11 mouse cellular contexts compared by ENCODE assay signal in the genomic region with DNA sequence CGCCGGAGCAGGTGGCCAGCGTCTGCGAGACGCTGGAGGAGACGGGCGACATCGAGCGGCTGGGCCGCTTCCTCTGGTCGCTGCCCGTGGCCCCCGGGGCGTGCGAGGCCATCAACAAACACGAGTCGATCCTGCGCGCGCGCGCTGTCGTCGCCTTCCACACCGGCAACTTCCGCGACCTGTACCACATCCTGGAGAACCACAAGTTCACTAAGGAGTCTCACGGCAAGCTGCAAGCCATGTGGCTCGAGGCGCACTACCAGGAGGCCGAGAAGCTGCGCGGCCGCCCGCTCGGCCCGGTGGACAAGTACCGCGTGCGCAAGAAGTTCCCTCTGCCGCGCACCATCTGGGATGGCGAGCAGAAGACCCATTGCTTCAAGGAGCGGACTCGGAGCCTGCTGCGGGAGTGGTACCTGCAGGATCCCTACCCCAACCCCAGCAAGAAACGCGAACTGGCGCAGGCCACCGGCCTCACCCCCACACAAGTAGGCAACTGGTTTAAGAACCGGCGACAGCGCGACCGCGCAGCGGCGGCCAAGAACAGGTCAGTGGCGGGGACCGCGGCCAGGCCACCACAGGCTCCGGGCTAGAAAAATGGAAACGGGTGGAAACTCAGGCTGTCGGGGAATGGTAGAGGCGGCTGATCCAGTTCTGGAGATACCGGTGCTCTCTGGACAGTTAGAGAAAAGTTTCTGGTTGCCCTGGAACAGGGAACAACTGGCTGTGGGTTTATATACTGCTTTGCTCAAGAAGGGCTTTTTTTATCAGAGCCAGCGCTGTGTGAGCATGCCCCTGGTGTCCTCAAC. TPM values are rescaled to one million over a fixed set of nuclear protein-coding genes. Genes with fewer than 3 reads are reported as not detected.
DNase-seq lines count a peak whose midpoint lies in the region; ATAC-seq and TF ChIP-seq lines count a peak whose summit lies in the region.
"Had no signal": no experiment of that assay in that cellular context is flagged by ENCODE, and none has a peak within 500 bp of the region (broad histone marks: within the 10 kb centered on the region; RNA-seq: fewer than 3 reads in every experiment).

No protein-coding gene starts in this region.

- ATAC-seq in kidney, embryonic 14.5 days (ENCODE audit: low FRiP score, low TSS enrichment) = no peak
- ATAC-seq in intestine, embryonic 15.5 days = no peak
- no peak for ATAC-seq in neural tube, embryonic 12.5 days (ENCODE audit: low FRiP score, low read depth)
- no peak for ATAC-seq in frontal cortex, adult (ENCODE audit: low TSS enrichment)

- H3K9me3 ChIP-seq in kidney, embryonic 14.5 days (ENCODE audit: control insufficient read depth, low read length) = no peaks in the 10 kb centered on the region
- no peaks in the 10 kb centered on the region for H3K9me3 ChIP-seq in embryonic facial prominence, embryonic 10.5 days
- H3K9me3 ChIP-seq in intestine, embryonic 15.5 days = no peaks in the 10 kb centered on the region
- no peaks in the 10 kb centered on the region for H3K9me3 ChIP-seq in neural tube, embryonic 12.5 days

- peak overlapping the region; percentile 35 for H3K4me2 ChIP-seq in kidney, embryonic 14.5 days (replicated peaks; ENCODE audit: low read depth, low read length)
- H3K4me2 ChIP-seq in intestine, embryonic 15.5 days (replicated peaks) = peak overlapping the region; percentile 46
- peak overlapping the region; percentile 31; the same call in 1 of the 2 replicates for H3K4me2 ChIP-seq in neural tube, embryonic 12.5 days (replicated peaks)

- intact Hi-C loops in left cerebral cortex, adult 2 months (cut with DNase I) = loop anchor here (5.0 kb wide), 2 partner anchors 66 to 176 kb away; a partner anchor contains a TSS

- DNase-seq in kidney, adult 9 months = no peak
- peak; percentile 74 for DNase-seq in embryonic facial prominence, embryonic 10.5 days (ENCODE audit: low spot score)
- no peak for DNase-seq in thymus, postnatal 25 days
- DNase-seq in left cerebral cortex, adult 2 months (ENCODE audit: extremely low spot score in 1 of 2, low spot score in 2 of 2) = no peak
- DNase-seq: thymus, postnatal 36 days had no signal

- H3K9ac ChIP-seq in kidney, embryonic 14.5 days (ENCODE audit: low read depth, low read length) = 0 out of 2 replicates have a peak overlapping the region, but pooled peaks have one; percentile 4
- H3K9ac ChIP-seq in intestine, embryonic 15.5 days = no peak overlapping the region
- H3K9ac ChIP-seq in neural tube, embryonic 12.5 days = no peak overlapping the region

- peaks cover 97% of the 10 kb centered on the region for H3K27me3 ChIP-seq in kidney, embryonic 14.5 days (ENCODE audit: control insufficient read depth, insufficient read depth, low read length)
- H3K27me3 ChIP-seq in embryonic facial prominence, embryonic 10.5 days (replicated peaks; ENCODE audit: low read depth, poor library complexity, severe bottlenecking) = peaks cover 100% of the 10 kb centered on the region
- peaks cover 92% of the 10 kb centered on the region for H3K27me3 ChIP-seq in intestine, embryonic 15.5 days (replicated peaks)
- H3K27me3 ChIP-seq in neural tube, embryonic 12.5 days (replicated peaks) = peaks cover 91% of the 10 kb centered on the region

- H3K4me1 ChIP-seq in kidney, embryonic 14.5 days (ENCODE audit: control insufficient read depth, insufficient read depth, low read length) = peaks cover 9% of the 10 kb centered on the region
- peaks cover 51% of the 10 kb centered on the region for H3K4me1 ChIP-seq in embryonic facial prominence, embryonic 10.5 days
- H3K4me1 ChIP-seq in intestine, embryonic 15.5 days (replicated peaks) = peaks cover 17% of the 10 kb centered on the region
- H3K4me1 ChIP-seq in neural tube, embryonic 12.5 days = peaks cover 17% of the 10 kb centered on the region

- WGBS in kidney, embryonic 14.5 days = under 1% methylated on average over 67 of the region's 67 CpGs
- WGBS in embryonic facial prominence, embryonic 10.5 days = under 1% methylated on average over 67 of the region's 67 CpGs
- under 1% methylated on average over 66 of the region's 67 CpGs for WGBS in intestine, embryonic 15.5 days
- under 1% methylated on average over 67 of the region's 67 CpGs for WGBS in neural tube, embryonic 12.5 days

- H3K4me3 ChIP-seq in kidney, embryonic 14.5 days (ENCODE audit: low read length) = peak overlapping the region; percentile 22
- peak overlapping the region; percentile 61 for H3K4me3 ChIP-seq in embryonic facial prominence, embryonic 10.5 days
- peak overlapping the region; percentile 24 for H3K4me3 ChIP-seq in intestine, embryonic 15.5 days (replicated peaks)
- H3K4me3 ChIP-seq in neural tube, embryonic 12.5 days = peak overlapping the region; percentile 19
- H3K4me3 ChIP-seq in left cerebral cortex, adult 2 months = no peak overlapping the region

- no peak for TF ChIP-seq CTCF in left cerebral cortex, adult 2 months (IDR thresholded peaks at IDR 0.05)

- H3K27ac ChIP-seq in kidney, embryonic 14.5 days (ENCODE audit: low read depth, low read length) = no peak overlapping the region
- H3K27ac ChIP-seq in embryonic facial prominence, embryonic 10.5 days (replicated peaks) = peak overlapping the region; percentile 87
- H3K27ac ChIP-seq in intestine, embryonic 15.5 days = no peak overlapping the region
- H3K27ac ChIP-seq in neural tube, embryonic 12.5 days = no peak overlapping the region
- H3K27ac ChIP-seq in left cerebral cortex, adult 2 months = no peak overlapping the region
- H3K27ac ChIP-seq: macrophage had no signal

- no peaks in the 10 kb centered on the region for H3K36me3 ChIP-seq in kidney, embryonic 14.5 days (ENCODE audit: control insufficient read depth, insufficient read depth, low read length)
- no peaks in the 10 kb centered on the region; the same call in 1 of the 2 replicates for H3K36me3 ChIP-seq in embryonic facial prominence, embryonic 10.5 days (replicated peaks)
- no peaks in the 10 kb centered on the region for H3K36me3 ChIP-seq in intestine, embryonic 15.5 days
- no peaks in the 10 kb centered on the region for H3K36me3 ChIP-seq in neural tube, embryonic 12.5 days

RNA-seq across cellular contexts. Expression of a gene that starts 8.3 kb away (rescaled TPM):
- polyA plus RNA-seq in kidney, embryonic 14.5 days (2014; fragmentation: Nextera tagmentation; extraction: Ambion mirVana) = not detected in 2 replicates
- polyA plus RNA-seq in embryonic facial prominence, embryonic 10.5 days (2016; fragmentation: Nextera tagmentation; extraction: Ambion mirVana) = 8.8 and 13.1 TPM in 2 replicates
- not detected in 2 replicates for polyA plus RNA-seq in intestine, embryonic 15.5 days (2015; fragmentation: Nextera tagmentation; extraction: Ambion mirVana)
- 0.13 TPM in 1 of 2 replicates, not detected in the other for polyA plus RNA-seq in neural tube, embryonic 12.5 days (2016; fragmentation: Nextera tagmentation; extraction: Ambion mirVana)
- total RNA-seq in left cerebral cortex, adult 2 months (2021) = 1 to 10 TPM; 2.0 to 3.6 TPM
- total RNA-seq: MEL had no signal
- polyA plus RNA-seq: macrophage had no signal
